Mouse (Mus musculus) megakaryocyte, embryonic 14.5 days (primary cell): ENCODE measurements around the gene Bri3.

Source experiments
- FLI1 ChIP-seq: IDR thresholded peaks from 2 replicates; pipeline ENCODE4 v1.6.1; 2012; ENCODE audit warnings: low read length, inconsistent platforms, mixed read lengths
- GATA1 ChIP-seq: IDR thresholded peaks from 3 replicates; pipeline ENCODE4 v1.6.1; 2012; ENCODE audit warnings: mixed read lengths, low read length, inconsistent platforms, borderline replicate concordance

DNA sequence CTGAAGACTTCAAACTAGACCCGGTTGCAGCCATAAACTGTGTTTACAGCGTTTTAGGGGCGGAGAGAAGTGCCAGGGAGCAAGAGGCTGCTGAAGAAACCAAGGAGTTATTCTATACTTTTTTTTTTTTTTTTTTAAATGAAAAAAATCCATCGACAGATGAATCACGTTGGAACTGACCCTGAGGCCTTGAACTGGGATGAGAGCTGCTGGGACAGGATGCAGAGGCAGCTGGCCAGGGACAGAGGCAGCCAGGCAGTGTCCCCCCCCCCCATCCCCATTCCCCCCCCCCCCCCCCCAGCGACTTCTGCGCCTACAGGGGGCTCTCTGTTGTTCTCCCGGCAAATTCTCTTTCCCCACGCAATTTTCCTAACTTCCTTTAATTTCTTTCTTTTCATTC lies 153.3 kb downstream of the Bri3 start:
- no peak for TF ChIP-seq GATA1
- TF ChIP-seq FLI1, result no peak
